Mouse (Mus musculus) gastrocnemius, postnatal 14 days (tissue): ENCODE results near the gene Zfp239. TPM values are rescaled to one million over a fixed set of nuclear protein-coding genes. Genes with fewer than 3 reads are reported as not detected.

Source experiments
- total RNA-seq, 2 experiments: library from RNA; stranded (reverse); gene quantifications; 2 replicates each; pipeline ENCODE4 v1.2.3; 2021

The Zfp239 gene
- total RNA-seq, 2 experiments from 2014 or later: 0.40 to 0.51 TPM

Other genes with a start within 250 kb of the Zfp239 start
- gene Zfp637, start 20.9 kb upstream of the Zfp239 start, total RNA-seq: 10 to 100 TPM; 27.5 to 30.9 TPM
- 100 to 1,000 TPM; 134 to 153 TPM for gene Hnrnpf, start 38.2 kb downstream of the Zfp239 start, total RNA-seq
- gene Fxyd4, start 75.6 kb downstream of the Zfp239 start, total RNA-seq: not detected
- under 1 TPM; 0.27 to 0.29 TPM for gene Rasgef1a, start 149.3 kb downstream of the Zfp239 start, total RNA-seq